Mouse (Mus musculus): ENCODE measurements around the gene Ttf2.

The Ttf2 gene

GRCm38 (mm10) chr3:100969176-100969917 is at the start of gene Ttf2:
Ttf2 (minus strand) TSS chr3:100969663.
- peak; percentile 68 for DNase-seq (ENCODE audit: low read depth, low spot score)

GRCm38 (mm10) chr3:101018494-101018893 is 49.0 kb upstream of the Ttf2 start:
- DNase-seq (ENCODE audit: low read depth, low spot score): no peak

- DNase-seq (ENCODE audit: low read depth, low spot score): no peak
Observed at GRCm38 (mm10) chr3:101016050-101016449, 46.6 kb upstream of the Ttf2 start.

- DNase-seq (ENCODE audit: low read depth, low spot score): no peak
Observed at GRCm38 (mm10) chr3:101015254-101015653, 45.8 kb upstream of the Ttf2 start.

GRCm38 (mm10) chr3:101013536-101013935 is 44.1 kb upstream of the Ttf2 start:
- DNase-seq (ENCODE audit: low read depth, low spot score): no peak

- no peak for DNase-seq (ENCODE audit: low read depth, low spot score)
Observed at GRCm38 (mm10) chr3:101013005-101013404, 43.5 kb upstream of the Ttf2 start.

GRCm38 (mm10) chr3:101012597-101012996 is 43.1 kb upstream of the Ttf2 start:
- DNase-seq (ENCODE audit: low read depth, low spot score): no peak

- DNase-seq (ENCODE audit: low read depth, low spot score): no peak
Observed at GRCm38 (mm10) chr3:101012131-101012571, 42.7 kb upstream of the Ttf2 start.

- no peak for DNase-seq (ENCODE audit: low read depth, low spot score)
Observed at GRCm38 (mm10) chr3:101011203-101011600, 41.7 kb upstream of the Ttf2 start.

GRCm38 (mm10) chr3:101010589-101011202 is 41.2 kb upstream of the Ttf2 start:
- no peak for DNase-seq (ENCODE audit: low read depth, low spot score)

- no peak for DNase-seq (ENCODE audit: low read depth, low spot score)
Observed at GRCm38 (mm10) chr3:101007112-101007782, 37.8 kb upstream of the Ttf2 start.

GRCm38 (mm10) chr3:101005392-101005791 is 35.9 kb upstream of the Ttf2 start:
- DNase-seq (ENCODE audit: low read depth, low spot score): no peak

- DNase-seq (ENCODE audit: low read depth, low spot score): no peak
Observed at GRCm38 (mm10) chr3:101003575-101004356, 34.3 kb upstream of the Ttf2 start.

GRCm38 (mm10) chr3:100999732-101000131 is 30.3 kb upstream of the Ttf2 start:
- DNase-seq (ENCODE audit: low read depth, low spot score): no peak

- no peak for DNase-seq (ENCODE audit: low read depth, low spot score)
Observed at GRCm38 (mm10) chr3:100998904-100999340, 29.5 kb upstream of the Ttf2 start.

- peak; percentile 39 for DNase-seq (ENCODE audit: low read depth, low spot score)
Observed at GRCm38 (mm10) chr3:100997785-100998570, 28.5 kb upstream of the Ttf2 start.

- no peak for DNase-seq (ENCODE audit: low read depth, low spot score)
Observed at GRCm38 (mm10) chr3:100994252-100994651, 24.8 kb upstream of the Ttf2 start.

GRCm38 (mm10) chr3:100993718-100994117 is 24.3 kb upstream of the Ttf2 start:
- DNase-seq (ENCODE audit: low read depth, low spot score): no peak

GRCm38 (mm10) chr3:100993158-100993557 is 23.7 kb upstream of the Ttf2 start:
- DNase-seq (ENCODE audit: low read depth, low spot score): no peak

- no peak for DNase-seq (ENCODE audit: low read depth, low spot score)
Observed at GRCm38 (mm10) chr3:100990231-100990630, 20.8 kb upstream of the Ttf2 start.

- DNase-seq (ENCODE audit: low read depth, low spot score): no peak
Observed at GRCm38 (mm10) chr3:100989417-100989816, 20.0 kb upstream of the Ttf2 start.

Data from telencephalon, adult 2 months (tissue).